Mouse (Mus musculus): ENCODE results near the gene Cxcl13.

- TF ChIP-seq CTCF (IDR thresholded peaks at IDR 0.05; ENCODE audit: low read depth) (peak; percentile 78), EP300 (optimal IDR thresholded peaks at IDR 0.05) (no peak)
Observed at GRCm38 (mm10) chr5:95949946-95950701, 6.6 kb upstream of the Cxcl13 start.
